Mouse (Mus musculus): ENCODE measurements around the gene Cry2. TPM values are rescaled to one million over a fixed set of nuclear protein-coding genes. Genes with fewer than 3 reads are reported as not detected.

Cry2 gene
- polyA plus RNA-seq, 1 experiment from 2014 or later, result 22.1 TPM

DNA sequence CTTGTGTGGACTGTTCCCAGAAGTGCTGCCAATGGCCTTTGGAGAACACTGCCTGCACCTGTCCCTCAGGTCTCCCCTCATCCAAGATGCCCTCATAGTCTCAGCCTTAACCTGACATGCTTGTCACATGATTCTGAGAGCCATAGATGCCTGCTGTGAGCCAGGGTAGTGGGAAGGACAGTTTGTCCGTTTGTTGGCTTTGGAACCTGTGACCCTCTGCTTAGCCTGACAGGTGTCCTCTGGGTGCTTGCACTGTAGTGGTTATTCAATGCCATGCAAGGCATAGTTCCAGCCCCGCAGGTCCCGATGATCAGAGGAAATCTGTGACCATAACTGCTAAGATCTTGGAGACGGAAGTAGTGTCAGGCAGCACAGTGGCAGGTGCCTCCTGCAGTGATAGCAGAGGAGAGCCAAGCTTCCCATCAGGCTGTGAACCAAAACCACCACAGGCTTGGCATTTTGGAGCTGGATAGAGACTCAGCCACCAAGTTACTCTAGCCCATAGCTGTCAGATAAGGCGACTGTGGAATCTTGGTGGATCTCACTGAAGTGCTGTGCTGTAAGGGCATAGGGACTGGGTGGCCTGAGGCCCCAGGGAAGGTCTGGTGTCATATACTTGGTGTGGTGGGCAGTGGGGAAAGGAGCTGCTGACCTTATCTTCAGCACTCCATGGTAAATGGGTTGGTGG is 51.8 kb downstream of the Cry2 start, which contains the start of gene 1700029I15Rik:
1700029I15Rik (plus strand) TSS at position 638 of the 688 bp plus-strand sequence.
- no peaks in the 10 kb centered on the region for H3K27me3 ChIP-seq (ENCODE audit: control insufficient read depth, insufficient read depth, low read length)
- 88% methylated on average over 5 of the region's 5 CpGs for WGBS

DNA sequence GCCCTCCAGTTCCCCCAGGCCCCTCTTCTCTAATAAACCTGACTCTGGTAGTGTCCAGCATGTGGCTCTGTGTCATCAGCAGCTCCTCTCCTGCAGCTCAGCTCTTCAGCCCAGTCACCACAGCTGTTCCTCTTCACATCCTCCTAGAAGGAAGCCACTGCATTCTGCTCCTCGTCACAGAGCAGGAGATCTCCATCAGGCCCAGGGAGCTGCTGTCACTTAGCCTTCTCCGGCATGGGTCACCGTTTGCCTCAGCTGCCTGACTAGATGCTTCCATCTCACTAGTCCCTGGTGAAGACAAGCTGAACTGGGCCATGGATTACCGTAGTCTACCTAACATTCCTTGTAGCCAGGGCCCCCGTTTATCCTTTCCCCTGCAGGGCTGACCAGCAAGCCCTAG is 52.7 kb downstream of the Cry2 start:
- H3K36me3 ChIP-seq (ENCODE audit: control insufficient read depth, insufficient read depth, low read length), result peaks cover 16% of the 10 kb centered on the region
- no peaks in the 10 kb centered on the region for H3K4me1 ChIP-seq (replicated peaks; ENCODE audit: control insufficient read depth, insufficient read depth, low read length)
- H3K4me2 ChIP-seq (replicated peaks; ENCODE audit: low read depth, low read length), result no peak overlapping the region
- no peaks in the 10 kb centered on the region for H3K9me3 ChIP-seq (ENCODE audit: control insufficient read depth, low read length)
- ATAC-seq (ENCODE audit: low FRiP score) (no peak), DNase-seq (ENCODE audit: low spot score) (no peak)
- H3K27ac ChIP-seq (ENCODE audit: low read depth, low read length), result no peak overlapping the region
- H3K9ac ChIP-seq (ENCODE audit: low read depth, low read length), result no peak overlapping the region
- no peak overlapping the region for H3K4me3 ChIP-seq (ENCODE audit: low read depth, low read length)
- 86% methylated on average over 5 of the region's 5 CpGs for WGBS
- H3K27me3 ChIP-seq (ENCODE audit: control insufficient read depth, insufficient read depth, low read length), result no peaks in the 10 kb centered on the region

More for the DNA sequence above, 51.8 kb downstream of the Cry2 start, which contains the start of gene 1700029I15Rik:
- Histone ChIP-seq H3K27ac (ENCODE audit: low read depth, low read length) (no peak within 1 kb of the TSS), H3K4me1 (replicated peaks; ENCODE audit: control insufficient read depth, insufficient read depth, low read length) (no peaks in the 10 kb centered on the region), H3K36me3 (ENCODE audit: control insufficient read depth, insufficient read depth, low read length) (peaks cover 19% of the 10 kb centered on the region), H3K9me3 (ENCODE audit: control insufficient read depth, low read length) (no peaks in the 10 kb centered on the region), H3K9ac (ENCODE audit: low read depth, low read length) (no peak within 1 kb of the TSS), H3K4me2 (replicated peaks; ENCODE audit: low read depth, low read length) (no peak within 1 kb of the TSS), H3K4me3 (ENCODE audit: low read depth, low read length) (no peak within 1 kb of the TSS)
- ATAC-seq (ENCODE audit: low FRiP score) (no peak), DNase-seq (ENCODE audit: low spot score) (no peak)

GRCm38 (mm10) chr2:92380495-92381050 is 53.3 kb downstream of the Cry2 start:
- no peak overlapping the region for H3K27ac ChIP-seq (ENCODE audit: low read depth, low read length)
- no peak overlapping the region for H3K4me3 ChIP-seq (ENCODE audit: low read depth, low read length)
- no peak for DNase-seq (ENCODE audit: low spot score)
- 81% methylated on average over 6 of the region's 6 CpGs for WGBS
- no peaks in the 10 kb centered on the region for H3K27me3 ChIP-seq (ENCODE audit: control insufficient read depth, insufficient read depth, low read length)
- H3K36me3 ChIP-seq (ENCODE audit: control insufficient read depth, insufficient read depth, low read length), result peaks cover 11% of the 10 kb centered on the region
- H3K9ac ChIP-seq (ENCODE audit: low read depth, low read length), result no peak overlapping the region
- no peak for ATAC-seq (ENCODE audit: low FRiP score)
- peaks cover 4% of the 10 kb centered on the region; the same call in 1 of the 2 replicates for H3K4me1 ChIP-seq (replicated peaks; ENCODE audit: control insufficient read depth, insufficient read depth, low read length)
- no peak overlapping the region for H3K4me2 ChIP-seq (replicated peaks; ENCODE audit: low read depth, low read length)
- H3K9me3 ChIP-seq (ENCODE audit: control insufficient read depth, low read length), result no peaks in the 10 kb centered on the region

- no peaks in the 10 kb centered on the region for H3K27me3 ChIP-seq (ENCODE audit: control insufficient read depth, insufficient read depth, low read length)
- WGBS, result 80% methylated on average over 17 of the region's 17 CpGs
- no peaks in the 10 kb centered on the region for H3K9me3 ChIP-seq (ENCODE audit: control insufficient read depth, low read length)
- ATAC-seq (ENCODE audit: low FRiP score), result no peak
- no peak overlapping the region for H3K4me3 ChIP-seq (ENCODE audit: low read depth, low read length)
- DNase-seq (ENCODE audit: low spot score), result no peak
- peaks cover 10% of the 10 kb centered on the region for H3K36me3 ChIP-seq (ENCODE audit: control insufficient read depth, insufficient read depth, low read length)
- H3K9ac ChIP-seq (ENCODE audit: low read depth, low read length), result no peak overlapping the region
- H3K4me1 ChIP-seq (replicated peaks; ENCODE audit: control insufficient read depth, insufficient read depth, low read length), result peaks cover 4% of the 10 kb centered on the region; the same call in 1 of the 2 replicates
- H3K27ac ChIP-seq (ENCODE audit: low read depth, low read length), result no peak overlapping the region
- no peak overlapping the region for H3K4me2 ChIP-seq (replicated peaks; ENCODE audit: low read depth, low read length)
Observed at GRCm38 (mm10) chr2:92379783-92380494, 53.9 kb downstream of the Cry2 start.

DNA sequence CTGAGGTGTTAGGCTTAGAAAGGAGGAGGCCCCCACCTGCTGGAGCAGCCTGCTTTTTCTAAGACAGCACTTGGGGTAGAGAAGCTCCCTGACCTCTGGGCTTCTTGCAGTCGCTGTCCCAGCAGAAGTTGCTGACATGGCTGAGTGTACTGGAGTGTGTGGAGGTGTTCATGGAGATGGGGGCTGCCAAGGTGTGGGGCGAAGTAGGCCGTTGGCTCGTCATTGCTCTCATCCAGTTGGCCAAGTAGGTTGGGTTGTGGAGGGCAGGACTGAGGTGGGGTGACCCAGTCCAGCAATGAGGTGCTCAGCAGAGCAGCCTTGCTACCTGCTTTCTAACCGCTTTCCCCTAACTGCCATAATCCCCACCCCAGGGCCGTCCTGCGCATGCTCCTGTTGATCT is 56.5 kb downstream of the Cry2 start:
- Histone ChIP-seq H3K4me2 (replicated peaks; ENCODE audit: low read depth, low read length) (no peak overlapping the region), H3K9me3 (ENCODE audit: control insufficient read depth, low read length) (no peaks in the 10 kb centered on the region), H3K4me1 (replicated peaks; ENCODE audit: control insufficient read depth, insufficient read depth, low read length) (peaks cover 4% of the 10 kb centered on the region; the same call in 1 of the 2 replicates), H3K36me3 (ENCODE audit: control insufficient read depth, insufficient read depth, low read length) (no peaks in the 10 kb centered on the region), H3K4me3 (ENCODE audit: low read depth, low read length) (no peak overlapping the region), H3K27ac (ENCODE audit: low read depth, low read length) (no peak overlapping the region), H3K27me3 (ENCODE audit: control insufficient read depth, insufficient read depth, low read length) (no peaks in the 10 kb centered on the region; the same call in 1 of the 2 replicates), H3K9ac (ENCODE audit: low read depth, low read length) (no peak overlapping the region)
- no peak for ATAC-seq (ENCODE audit: low FRiP score)
- no peak for DNase-seq (ENCODE audit: low spot score)
- 94% methylated on average over 7 of the region's 7 CpGs for WGBS

DNA sequence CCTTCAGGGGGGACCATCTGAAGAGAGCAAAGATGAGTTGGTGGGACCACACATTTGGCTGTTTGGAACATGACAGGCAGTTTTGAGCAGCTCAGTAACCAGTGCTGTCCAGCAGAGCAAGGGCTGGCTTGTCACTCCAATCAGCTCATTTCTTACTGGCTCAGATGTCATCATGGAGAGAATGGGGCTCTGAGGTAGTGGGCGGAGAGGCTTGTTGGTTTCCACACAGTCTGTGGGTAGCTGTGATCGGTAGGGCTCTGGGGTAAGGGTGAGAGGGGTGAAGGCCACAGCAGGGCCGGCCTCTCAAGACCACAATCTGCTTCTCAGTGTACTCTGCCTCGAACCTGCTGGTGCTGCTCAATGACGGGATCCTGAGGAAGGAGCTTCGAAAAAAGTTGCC is 57.5 kb downstream of the Cry2 start:
- 87% methylated on average over 6 of the region's 6 CpGs for WGBS
- no peak for DNase-seq (ENCODE audit: low spot score)
- H3K36me3 ChIP-seq (ENCODE audit: control insufficient read depth, insufficient read depth, low read length), result no peaks in the 10 kb centered on the region
- ATAC-seq (ENCODE audit: low FRiP score), result no peak
- no peaks in the 10 kb centered on the region; the same call in 1 of the 2 replicates for H3K27me3 ChIP-seq (ENCODE audit: control insufficient read depth, insufficient read depth, low read length)
- 0 out of 2 replicates have a peak overlapping the region, but pooled peaks have one; percentile 52 for H3K9ac ChIP-seq (ENCODE audit: low read depth, low read length)
- H3K27ac ChIP-seq (ENCODE audit: low read depth, low read length), result no peak overlapping the region
- H3K4me3 ChIP-seq (ENCODE audit: low read depth, low read length), result peak overlapping the region; percentile 70; the same call in 1 of the 2 replicates
- H3K9me3 ChIP-seq (ENCODE audit: control insufficient read depth, low read length), result no peaks in the 10 kb centered on the region
- H3K4me1 ChIP-seq (replicated peaks; ENCODE audit: control insufficient read depth, insufficient read depth, low read length), result peaks cover 12% of the 10 kb centered on the region
- peak overlapping the region; percentile 65; the same call in 1 of the 2 replicates for H3K4me2 ChIP-seq (replicated peaks; ENCODE audit: low read depth, low read length)

- Histone ChIP-seq H3K9ac (ENCODE audit: low read depth, low read length) (peak overlapping the region; percentile 52), H3K27ac (ENCODE audit: low read depth, low read length) (peak overlapping the region; percentile 89; the same call in 1 of the 2 replicates), H3K9me3 (ENCODE audit: control insufficient read depth, low read length) (no peaks in the 10 kb centered on the region), H3K4me3 (ENCODE audit: low read depth, low read length) (peak overlapping the region; percentile 70), H3K36me3 (ENCODE audit: control insufficient read depth, insufficient read depth, low read length) (no peaks in the 10 kb centered on the region), H3K4me1 (replicated peaks; ENCODE audit: control insufficient read depth, insufficient read depth, low read length) (peaks cover 16% of the 10 kb centered on the region), H3K4me2 (replicated peaks; ENCODE audit: low read depth, low read length) (peak overlapping the region; percentile 65), H3K27me3 (ENCODE audit: control insufficient read depth, insufficient read depth, low read length) (peaks cover 4% of the 10 kb centered on the region)
- ATAC-seq (ENCODE audit: low FRiP score), result no peak
- no peak for DNase-seq (ENCODE audit: low spot score)
- 12% methylated on average over 10 of the region's 10 CpGs for WGBS
Observed at GRCm38 (mm10) chr2:92375788-92376187, 58.1 kb downstream of the Cry2 start.

DNA sequence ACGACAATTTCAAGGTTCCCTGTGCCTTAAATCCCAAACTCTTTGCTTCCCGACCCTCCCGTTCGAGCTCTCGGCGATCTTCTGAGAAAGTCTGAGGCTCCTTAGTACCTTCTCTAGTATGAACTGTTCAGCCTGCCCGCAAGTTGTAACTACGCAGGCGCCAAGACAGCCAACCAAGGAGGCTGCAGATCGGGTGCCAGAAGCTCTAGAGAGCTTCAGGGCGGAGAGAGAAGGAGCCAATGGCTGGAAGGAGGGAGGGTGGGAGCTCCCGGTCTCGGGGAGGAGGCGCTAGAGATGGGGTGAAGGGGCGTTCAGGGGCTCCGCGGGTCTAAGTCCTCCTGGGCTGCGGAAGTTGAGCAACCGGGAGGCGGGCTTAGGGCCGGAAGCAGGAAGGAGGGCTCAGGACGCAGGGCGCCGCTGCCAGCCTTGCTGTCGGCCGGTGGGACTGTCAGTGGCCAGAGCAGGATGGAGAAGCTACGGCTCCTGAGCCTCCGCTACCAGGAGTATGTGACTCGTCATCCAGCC is 58.7 kb downstream of the Cry2 start:
- ATAC-seq (ENCODE audit: low FRiP score), result peak; percentile 92
- H3K4me1 ChIP-seq (replicated peaks; ENCODE audit: control insufficient read depth, insufficient read depth, low read length), result peaks cover 16% of the 10 kb centered on the region

More for the DNA sequence above, 58.7 kb downstream of the Cry2 start:
- H3K9ac ChIP-seq (ENCODE audit: low read depth, low read length), result peak overlapping the region; percentile 52
- peaks cover 11% of the 10 kb centered on the region for H3K27me3 ChIP-seq (ENCODE audit: control insufficient read depth, insufficient read depth, low read length)
- peak overlapping the region; percentile 70 for H3K4me3 ChIP-seq (ENCODE audit: low read depth, low read length)
- peak overlapping the region; percentile 89 for H3K27ac ChIP-seq (ENCODE audit: low read depth, low read length)
- under 1% methylated on average over 27 of the region's 29 CpGs for WGBS
- peak overlapping the region; percentile 65 for H3K4me2 ChIP-seq (replicated peaks; ENCODE audit: low read depth, low read length)
- no peaks in the 10 kb centered on the region for H3K36me3 ChIP-seq (ENCODE audit: control insufficient read depth, insufficient read depth, low read length)
- DNase-seq (ENCODE audit: low spot score), result peak; percentile 95
- H3K9me3 ChIP-seq (ENCODE audit: control insufficient read depth, low read length), result no peaks in the 10 kb centered on the region
